Mouse (Mus musculus) monocyte, adult 5-6 weeks (primary cell): ENCODE data around the gene Dpyd. TPM values are rescaled to one million over a fixed set of nuclear protein-coding genes. Genes with fewer than 3 reads are reported as not detected.

Experiments used
- ATAC-seq: fragments of 153-309, 156-312 bp; replicated peaks from 2 replicates; pipeline ENCODE4 v1.8.0; 2017; ENCODE audit warnings: mild to moderate bottlenecking; ENCODE audit not compliant: low TSS enrichment, insufficient number of reproducible peaks, severe bottlenecking, poor library complexity, low FRiP score
- total RNA-seq: library from RNA; stranded (forward); fragments of 200-1000, 200-491, 200-594 nt; gene quantifications from 3 replicates; pipeline ENCODE4 v1.2.3, GENCODE M21; 2017

Gene Dpyd
- total RNA-seq, 1 experiment from 2014 or later, result not detected

GRCm38 (mm10) chr3:119431757-119432156, 869.8 kb downstream of the Dpyd start:
- no peak for ATAC-seq

- ATAC-seq, result no peak
These were observed 885.6 kb downstream of the Dpyd start for GRCm38 (mm10) chr3:119447559-119447958.

GRCm38 (mm10) chr3:119464073-119464472, 902.1 kb downstream of the Dpyd start:
- ATAC-seq, result no peak

- ATAC-seq, result no peak
These were observed 902.5 kb downstream of the Dpyd start for GRCm38 (mm10) chr3:119464479-119464878.

GRCm38 (mm10) chr3:119467723-119468122, 905.8 kb downstream of the Dpyd start:
- no peak for ATAC-seq
